Mouse (Mus musculus): ENCODE data around the gene Gm11084. TPM values are rescaled to one million over a fixed set of nuclear protein-coding genes. Genes with fewer than 3 reads are reported as not detected.
"Not testable (repeated sequence)": the region's sequence is repeated elsewhere in the genome, so short reads cannot be mapped to it uniquely, and the experiment has no call there.

Gm11084 gene
- not detected for total RNA-seq (2021)
- long read RNA-seq, experiment 1, partial matches to known transcripts = 0 of 1 reads
- long read RNA-seq, experiment 1, other reads (novel, unspliced or antisense) = 1 of 1 reads
- long read RNA-seq, experiment 2, partial matches to known transcripts = 0 of 4 reads
- long read RNA-seq, experiment 2, other reads (novel, unspliced or antisense) = 4 of 4 reads

GRCm38 (mm10) chr2:72986616-72987015, at the start of gene Gm11084:
TSS of gene Gm11084 (minus strand) at chr2:72986716.
- no peak for DNase-seq (ENCODE audit: low spot score in 2 of 2)

DNA sequence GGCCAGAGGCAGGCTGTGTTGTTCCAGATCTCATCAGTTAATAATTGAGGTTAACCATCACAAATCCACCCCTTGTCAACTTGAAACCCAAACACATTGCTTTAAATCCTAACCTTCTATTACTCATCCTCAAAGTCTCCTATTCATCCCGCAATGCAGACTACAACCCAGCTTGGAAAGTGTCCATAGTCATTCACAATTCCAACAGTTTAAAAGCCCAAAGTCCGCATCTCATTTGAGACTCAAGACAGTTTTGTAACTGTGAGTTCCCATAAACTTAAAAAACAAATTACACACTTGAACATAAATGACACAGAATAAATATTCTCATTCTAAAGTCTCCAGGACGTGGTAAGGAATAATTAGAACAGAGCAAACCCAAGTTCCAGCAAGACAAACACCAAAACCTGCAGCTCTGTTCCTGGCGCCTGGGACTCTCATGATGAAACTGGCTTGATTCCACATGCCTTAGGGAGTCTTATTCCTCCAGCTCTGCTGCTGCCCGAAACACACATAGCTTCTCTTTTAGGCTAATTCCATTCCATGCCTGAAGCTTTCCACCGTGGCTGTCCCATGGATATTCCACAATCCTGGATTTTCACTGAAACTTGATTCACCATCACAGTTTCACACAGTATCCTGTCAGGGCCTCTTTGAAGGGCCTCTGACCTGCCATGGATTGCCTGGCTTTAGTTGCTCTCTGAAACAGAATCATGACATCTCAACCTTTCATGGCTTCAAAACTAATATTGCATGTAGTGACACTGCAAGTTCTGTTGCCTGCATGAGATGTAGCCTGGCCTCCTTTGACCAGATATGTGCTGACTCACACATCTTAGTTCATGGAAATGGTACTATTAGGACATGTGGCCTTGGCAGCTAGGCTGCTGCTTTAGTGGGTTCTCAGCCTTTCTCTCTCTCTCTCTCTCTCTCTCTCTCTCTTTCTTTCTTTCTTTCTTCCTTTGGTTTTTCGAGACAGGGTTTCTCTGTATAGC, 44.8 kb upstream of the Gm11084 start:
- DNase-seq (ENCODE audit: low spot score in 2 of 2) = no peak

DNA sequence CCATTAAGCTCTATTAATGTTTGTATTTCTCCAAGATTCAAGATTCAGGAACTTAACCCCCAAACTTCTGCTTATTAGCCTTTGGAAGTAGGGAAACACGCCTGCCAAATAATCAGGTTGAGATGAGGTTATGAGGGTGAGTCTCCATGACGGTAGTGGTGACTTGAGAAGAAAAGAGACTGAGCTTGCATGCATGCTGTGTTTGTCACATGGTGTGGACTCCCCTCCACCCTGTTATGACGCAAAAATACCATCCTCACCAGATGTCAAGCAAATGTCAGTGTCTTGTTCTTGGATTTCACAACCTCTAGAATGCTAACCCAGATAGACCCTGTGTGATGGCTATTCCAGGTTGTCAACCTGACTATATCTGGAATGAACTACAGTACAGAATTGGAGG, 43.3 kb upstream of the Gm11084 start:
- DNase-seq (ENCODE audit: low spot score in 2 of 2) = no peak

DNA sequence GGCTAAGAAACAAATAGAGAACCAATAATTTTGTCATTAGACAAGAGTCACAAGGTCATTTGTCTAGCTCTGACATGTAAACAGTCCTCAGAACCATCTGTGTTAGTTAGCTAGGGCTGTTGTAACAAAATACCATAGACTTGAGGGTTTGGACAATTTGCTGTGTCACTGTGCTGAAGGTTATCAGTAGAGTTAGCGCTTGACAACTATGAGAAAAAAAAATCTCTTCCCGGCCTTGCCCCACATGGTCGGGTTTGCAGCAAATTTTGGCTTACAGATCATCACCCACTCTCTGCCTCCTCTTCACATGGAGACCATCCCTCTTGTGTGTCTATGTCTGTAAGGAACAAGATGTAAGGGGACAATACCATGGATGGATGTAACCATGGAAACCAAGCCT, 41.5 kb upstream of the Gm11084 start:
- DNase-seq (ENCODE audit: low spot score in 2 of 2) = no peak

DNA sequence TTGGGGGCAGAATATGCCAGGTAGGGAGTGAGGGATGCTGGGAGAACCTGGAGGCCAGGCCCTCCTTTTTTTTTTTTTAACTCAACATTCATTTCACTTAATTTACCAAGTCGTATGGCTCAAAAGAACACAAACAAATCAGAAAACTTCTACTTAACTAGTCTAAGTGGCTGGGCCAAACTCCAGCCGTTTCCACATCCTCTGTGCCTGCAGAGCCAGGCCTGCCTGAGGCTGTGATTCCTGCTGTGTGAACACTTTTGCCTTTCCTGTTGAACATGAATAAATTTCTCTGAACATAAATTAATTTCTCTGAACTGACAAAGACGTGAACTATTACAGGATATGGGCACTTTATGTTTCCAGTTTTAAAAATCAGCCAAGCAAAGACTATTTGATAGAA, 40.6 kb upstream of the Gm11084 start:
- DNase-seq (ENCODE audit: low spot score in 2 of 2) = no peak

GRCm38 (mm10) chr2:73023803-73024202, 37.3 kb upstream of the Gm11084 start:
- no peak for DNase-seq (ENCODE audit: low spot score in 2 of 2)

DNA sequence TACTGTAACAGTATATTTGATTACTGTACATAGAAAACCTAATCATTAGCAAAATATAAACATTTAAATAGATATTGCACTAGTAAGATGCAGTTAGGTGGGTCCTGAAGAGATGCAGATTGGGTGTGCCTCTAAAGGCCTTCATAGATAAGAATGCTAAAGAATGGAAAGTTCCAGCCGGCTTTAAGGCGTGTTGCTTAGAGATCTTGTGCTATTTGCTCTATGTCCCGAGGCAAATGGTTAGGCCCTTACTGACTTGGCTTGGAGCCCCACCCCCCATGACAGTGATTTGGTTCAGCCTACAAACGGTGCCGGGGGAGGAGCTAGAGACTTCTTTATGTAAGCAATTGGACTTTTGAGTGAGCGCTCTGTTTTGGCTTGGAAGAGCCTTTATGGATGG, 34.5 kb upstream of the Gm11084 start:
- DNase-seq (ENCODE audit: low spot score in 2 of 2) = no peak

GRCm38 (mm10) chr2:73019371-73020146, 33.0 kb upstream of the Gm11084 start:
- peak; percentile 64 to 70 for DNase-seq (ENCODE audit: low spot score in 2 of 2)

GRCm38 (mm10) chr2:73014063-73014462, 27.5 kb upstream of the Gm11084 start:
- DNase-seq (ENCODE audit: low spot score in 2 of 2) = not testable (repeated sequence)

DNA sequence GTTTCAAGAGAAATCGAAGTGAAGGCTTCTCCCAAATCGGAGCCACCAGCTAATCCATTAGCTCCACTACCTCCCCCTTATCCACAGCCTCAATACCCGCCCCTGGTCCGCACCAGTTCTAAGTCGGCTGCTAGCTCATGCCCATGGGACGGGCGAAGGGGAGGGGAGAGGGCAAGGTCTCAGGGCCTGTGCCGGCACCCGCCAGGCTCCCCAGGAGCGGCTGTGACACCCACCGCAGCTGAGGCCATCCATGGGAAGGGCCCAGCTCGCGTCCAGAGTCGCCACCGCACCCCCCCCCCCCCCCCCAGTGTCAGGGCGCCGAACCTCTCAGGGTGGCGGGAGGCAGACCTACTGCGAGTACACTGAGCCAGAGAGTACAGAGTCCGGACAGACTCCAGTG, 26.1 kb upstream of the Gm11084 start:
- peak in 1 of 2 experiments; percentile 8 for DNase-seq (ENCODE audit: low spot score in 2 of 2)

GRCm38 (mm10) chr2:73007472-73007871, 21.0 kb upstream of the Gm11084 start:
- no peak for DNase-seq (ENCODE audit: low spot score in 2 of 2)

DNA sequence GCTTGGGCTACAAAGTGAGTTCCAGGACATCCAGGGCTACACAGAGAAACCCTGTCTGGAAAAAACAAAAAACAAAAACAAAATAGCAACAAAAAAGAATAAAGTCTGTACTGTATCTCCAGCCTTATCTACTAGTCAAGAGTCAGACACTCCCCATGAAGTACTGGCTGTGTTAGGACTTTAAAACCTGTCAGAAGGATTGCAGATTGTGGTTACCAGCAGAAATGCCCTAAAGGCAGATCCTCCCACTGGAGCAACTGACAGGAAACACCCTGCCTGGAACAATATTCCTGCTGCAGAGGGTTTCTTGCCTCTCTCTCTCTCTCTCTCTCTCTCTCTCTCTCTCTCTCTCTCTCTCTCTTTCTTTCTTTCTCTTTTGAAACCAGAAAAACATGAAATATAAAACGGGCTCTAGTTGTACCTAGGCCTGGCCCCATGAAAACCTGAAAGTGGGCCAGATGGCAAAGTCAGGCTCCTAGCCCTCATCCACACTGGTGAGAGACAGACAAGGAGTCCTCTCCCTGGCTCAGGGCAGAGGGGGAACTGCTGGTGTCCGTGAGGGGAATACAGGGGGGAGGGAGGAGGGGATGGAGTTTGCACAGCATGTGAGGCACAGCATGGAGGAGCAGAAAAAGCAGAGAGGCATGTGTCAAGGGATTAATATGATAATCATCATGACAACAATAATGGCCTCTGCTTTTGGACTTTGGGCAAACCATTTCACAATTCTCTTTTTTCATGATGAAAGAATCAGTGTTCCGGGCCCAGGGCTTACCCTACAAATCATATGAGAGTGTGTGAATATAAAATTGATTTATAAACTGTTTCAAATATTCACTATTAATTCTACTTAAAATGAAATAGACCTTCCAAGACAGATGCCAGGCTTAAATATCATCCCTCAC, 19.3 kb upstream of the Gm11084 start:
- no peak for DNase-seq (ENCODE audit: low spot score in 2 of 2)

GRCm38 (mm10) chr2:73003751-73004717, 17.5 kb upstream of the Gm11084 start:
- DNase-seq (ENCODE audit: low spot score in 2 of 2) = peak in 1 of 2 experiments; percentile 19

- DNase-seq (ENCODE audit: low spot score in 2 of 2) = no peak
These were observed 16.5 kb upstream of the Gm11084 start for GRCm38 (mm10) chr2:73003049-73003448.

DNA sequence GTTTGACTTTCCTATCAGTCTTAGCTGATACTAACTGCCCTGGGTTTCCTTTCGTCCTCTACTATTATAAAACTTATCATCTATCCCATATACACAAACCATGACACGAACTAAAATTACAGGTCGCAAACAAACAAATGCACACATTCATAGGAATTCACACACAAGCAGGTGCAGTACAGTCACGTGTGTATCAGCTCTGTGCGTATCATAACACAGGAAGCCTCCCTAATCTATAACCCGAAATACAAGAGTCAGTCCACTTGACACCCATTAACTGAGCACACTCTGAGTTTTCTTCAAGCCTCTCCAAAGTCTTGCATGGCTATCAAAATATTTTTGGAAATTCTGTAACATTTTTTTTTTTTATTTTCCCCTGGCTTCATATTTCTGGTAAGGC, 15.9 kb upstream of the Gm11084 start:
- DNase-seq (ENCODE audit: low spot score in 2 of 2) = no peak

DNA sequence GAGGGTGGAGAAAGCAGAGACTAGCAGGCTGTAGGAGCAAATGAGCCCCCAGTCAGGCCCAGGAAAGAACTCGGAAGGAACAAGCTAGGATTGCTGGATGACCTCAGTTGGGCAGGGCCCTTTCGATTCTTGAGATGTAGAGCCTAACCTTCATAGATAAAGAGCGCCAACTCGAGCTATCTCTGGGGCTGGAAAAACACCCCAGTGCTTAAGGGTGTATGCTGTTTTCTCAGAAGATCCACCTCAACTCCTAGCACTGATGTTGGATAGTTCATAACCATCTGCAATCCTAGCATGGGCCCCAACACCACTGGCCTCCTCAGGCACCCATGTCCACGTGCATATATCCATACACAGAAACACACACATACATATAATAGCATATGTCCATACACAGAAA, 15.5 kb upstream of the Gm11084 start:
- DNase-seq (ENCODE audit: low spot score in 2 of 2) = no peak

GRCm38 (mm10) chr2:73000194-73000593, 13.7 kb upstream of the Gm11084 start:
- no peak for DNase-seq (ENCODE audit: low spot score in 2 of 2)

DNA sequence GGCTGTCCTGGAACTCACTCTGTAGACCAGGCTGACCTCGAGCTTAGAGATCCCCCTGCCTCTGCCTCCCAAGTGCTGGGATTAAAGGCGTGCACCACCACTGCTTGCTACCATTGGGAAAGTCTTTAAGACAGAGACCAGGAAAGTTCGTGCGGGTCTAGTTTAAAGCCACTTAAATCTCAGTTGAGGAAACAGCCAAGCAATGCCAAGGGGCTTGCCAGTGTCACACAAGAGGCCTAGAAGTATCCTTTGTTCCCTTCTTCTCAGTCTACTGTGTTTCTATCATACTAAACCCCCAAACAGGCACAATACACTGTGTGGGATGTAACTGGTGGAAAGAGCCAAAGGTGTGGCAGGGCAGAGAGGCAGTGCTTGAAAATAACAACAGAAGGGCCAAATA, 11.1 kb upstream of the Gm11084 start:
- no peak for DNase-seq (ENCODE audit: low spot score in 2 of 2)

DNA sequence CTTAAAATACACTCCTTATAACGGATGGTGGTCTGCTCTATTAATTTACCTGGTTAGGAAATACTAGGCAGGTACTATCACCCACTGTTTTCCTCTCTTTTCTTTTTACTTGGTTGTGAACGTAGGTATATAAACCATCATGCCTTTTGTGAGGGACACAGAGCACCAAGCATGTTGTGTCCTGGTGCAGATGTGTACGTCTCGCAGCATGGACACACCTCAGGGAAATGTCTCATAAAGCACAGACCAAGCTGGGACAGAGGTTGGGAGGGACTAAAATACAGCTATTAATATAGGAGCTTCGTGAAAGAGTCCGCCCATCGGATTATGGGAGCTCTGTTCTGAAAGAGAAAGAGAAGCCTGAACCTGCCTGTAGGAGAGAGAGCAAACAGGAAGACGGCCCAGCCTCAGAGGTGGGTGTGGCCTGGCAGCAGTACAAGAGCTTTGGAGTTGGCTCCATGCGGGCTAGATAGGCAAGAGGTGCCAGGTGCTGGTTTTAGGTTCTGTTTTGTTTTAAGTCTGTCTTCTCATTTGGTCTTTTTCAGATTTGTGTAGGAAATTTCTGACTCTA, 10.4 kb upstream of the Gm11084 start:
- no peak for DNase-seq (ENCODE audit: low spot score in 2 of 2)

Data from left cerebral cortex, adult 18-20 months (tissue).